Mouse (Mus musculus) E14TG2a.4 (cell line): ENCODE measurements around the gene Fam171b.

ENCODE experiments used
- CTCF ChIP-seq: conservative IDR thresholded peaks from 2 replicates; pipeline ENCODE4 v1.5.1; 2014; ENCODE audit warnings: low read length
- NANOG ChIP-seq: IDR thresholded peaks from 2 replicates; pipeline ENCODE4 v1.6.1; 2014; ENCODE audit warnings: borderline replicate concordance, low read length, mixed read lengths
- POU5F1 ChIP-seq: IDR thresholded peaks from 2 replicates; pipeline ENCODE4 v1.6.1; 2014; ENCODE audit warnings: low read length, borderline replicate concordance

- no peak for TF ChIP-seq CTCF
- TF ChIP-seq NANOG: no peak
- TF ChIP-seq POU5F1: no peak
These were observed 45.6 kb upstream of the Fam171b start for GRCm38 (mm10) chr2:83766878-83767277.
